Mouse (Mus musculus): ENCODE data around the gene Fos.

GRCm38 (mm10) chr12:85518009-85518408 is 44.3 kb downstream of the Fos start:
- no peak for TF ChIP-seq CTCF (IDR thresholded peaks at IDR 0.05; ENCODE audit: low read depth)
- TF ChIP-seq EP300 (optimal IDR thresholded peaks at IDR 0.05): no peak
